Mouse (Mus musculus) liver, embryonic 13.5 days (tissue): ENCODE data around the gene Galns. TPM values are rescaled to one million over a fixed set of nuclear protein-coding genes. Genes with fewer than 3 reads are reported as not detected.
"Not testable (repeated sequence)": the region's sequence is repeated elsewhere in the genome, so short reads cannot be mapped to it uniquely, and the experiment has no call there.

Source experiments
- ATAC-seq: fragments of 200-750 bp; cut with Nextera tagmentation; 2 replicates; pipeline ENCODE4 v1.8.0; 2017; ENCODE audit warnings: low read depth, mild to moderate bottlenecking, moderate number of reproducible peaks, moderate library complexity
- DNase-seq: peaks from one replicate; pipeline ENCODE4 v3.0.0; 2022
- H3K27ac ChIP-seq: fragments of 300-500 bp; sonication (generic); 2 replicates; pipeline ENCODE4 v1.5.1; 2015; ENCODE audit warnings: moderate library complexity, mild to moderate bottlenecking, inconsistent platforms
- H3K27me3 ChIP-seq: fragments of 300-500 bp; sonication (generic); 2 replicates; pipeline ENCODE4 v1.6.1; 2015; ENCODE audit warnings: mild to moderate bottlenecking, inconsistent platforms
- H3K36me3 ChIP-seq: fragments of 300-500 bp; sonication (generic); 2 replicates; pipeline ENCODE4 v1.6.1; 2015; ENCODE audit warnings: mild to moderate bottlenecking, inconsistent platforms
- H3K4me1 ChIP-seq: fragments of 300-500 bp; sonication (generic); replicated peaks from 2 replicates; pipeline ENCODE4 v1.6.1; 2015; ENCODE audit warnings: inconsistent platforms
- H3K4me2 ChIP-seq: fragments of 300-500 bp; sonication (generic); 2 replicates; pipeline ENCODE4 v1.6.1; 2015; ENCODE audit warnings: inconsistent platforms, mild to moderate bottlenecking, moderate library complexity
- H3K4me3 ChIP-seq: fragments of 300-500 bp; sonication (generic); replicated peaks from 2 replicates; pipeline ENCODE4 v1.5.1; 2015; ENCODE audit warnings: mild to moderate bottlenecking, inconsistent platforms
- H3K9ac ChIP-seq: fragments of 300-500 bp; sonication (generic); 2 replicates; pipeline ENCODE4 v1.6.1; 2015; ENCODE audit warnings: mild to moderate bottlenecking, inconsistent platforms
- H3K9me3 ChIP-seq: fragments of 300-500 bp; sonication (generic); replicated peaks from 2 replicates; pipeline ENCODE4 v1.6.1; 2016; ENCODE audit warnings: inconsistent platforms
- WGBS: fragments of 180-500 bp; shearing (Covaris S2); methylation state at CpG from one replicate; pipeline ENCODE4 v1.1.7; 2015; ENCODE audit not compliant: insufficient replicate concordance; 5-methylcytosine and 5-hydroxymethylcytosine counted together
- polyA plus RNA-seq: library from polyadenylated mRNA; unstranded; fragments of >200 nt; fragmentation: Nextera tagmentation; extraction: Ambion mirVana; gene quantifications from 2 replicates; pipeline ENCODE4 v1.2.1, GENCODE M21; 2015

The Galns gene
- polyA plus RNA-seq, 1 experiment from 2014 or later = 4.0 TPM

- no peak for DNase-seq
- ATAC-seq = no peak
- WGBS = 71% methylated on average over 6 of the region's 6 CpGs
Measured at GRCm38 (mm10) chr8:122644175-122644954, 33.1 kb upstream of the Galns start.

GRCm38 (mm10) chr8:122642071-122642470, 30.8 kb upstream of the Galns start:
- no peaks in the 10 kb centered on the region for H3K27me3 ChIP-seq
- no peak overlapping the region for H3K4me2 ChIP-seq
- no peak overlapping the region for H3K27ac ChIP-seq
- no peak overlapping the region for H3K4me3 ChIP-seq
- H3K9ac ChIP-seq = no peak overlapping the region
- peaks cover 28% of the 10 kb centered on the region for H3K4me1 ChIP-seq
- ATAC-seq (no peak), DNase-seq (no peak)
- peaks cover 74% of the 10 kb centered on the region for H3K36me3 ChIP-seq
- WGBS = 77% methylated on average over 9 of the region's 9 CpGs
- H3K9me3 ChIP-seq = no peaks in the 10 kb centered on the region

More at GRCm38 (mm10) chr8:122644175-122644954, 33.1 kb upstream of the Galns start:
- Histone ChIP-seq H3K27me3 (no peaks in the 10 kb centered on the region), H3K9me3 (no peaks in the 10 kb centered on the region), H3K4me2 (no peak overlapping the region), H3K9ac (no peak overlapping the region), H3K4me3 (no peak overlapping the region), H3K4me1 (peaks cover 11% of the 10 kb centered on the region; the same call in 1 of the 2 replicates), H3K27ac (no peak overlapping the region), H3K36me3 (peaks cover 73% of the 10 kb centered on the region)

- Histone ChIP-seq H3K9ac (no peak overlapping the region), H3K4me2 (no peak overlapping the region), H3K4me3 (no peak overlapping the region), H3K27me3 (no peaks in the 10 kb centered on the region), H3K36me3 (peaks cover 74% of the 10 kb centered on the region), H3K9me3 (no peaks in the 10 kb centered on the region), H3K27ac (no peak overlapping the region), H3K4me1 (peaks cover 35% of the 10 kb centered on the region)
- DNase-seq (no peak), ATAC-seq (no peak)
- 94% methylated on average over 15 of the region's 15 CpGs for WGBS
Measured at GRCm38 (mm10) chr8:122641406-122641805, 30.1 kb upstream of the Galns start.

GRCm38 (mm10) chr8:122640825-122641224, 29.6 kb upstream of the Galns start:
- Histone ChIP-seq H3K27ac (no peak overlapping the region), H3K4me2 (no peak overlapping the region), H3K36me3 (peaks cover 71% of the 10 kb centered on the region), H3K4me1 (peaks cover 40% of the 10 kb centered on the region), H3K4me3 (no peak overlapping the region), H3K9ac (no peak overlapping the region), H3K27me3 (no peaks in the 10 kb centered on the region), H3K9me3 (no peaks in the 10 kb centered on the region)
- no peak for ATAC-seq
- WGBS = 83% methylated on average over 4 of the region's 4 CpGs
- no peak for DNase-seq

GRCm38 (mm10) chr8:122639521-122640248, 28.4 kb upstream of the Galns start:
- no peak overlapping the region for H3K4me2 ChIP-seq
- no peak overlapping the region; the same call in 1 of the 2 replicates for H3K27ac ChIP-seq
- 76% methylated on average over 16 of the region's 16 CpGs for WGBS
- no peak overlapping the region for H3K4me3 ChIP-seq
- ATAC-seq (no peak), DNase-seq (no peak)
- H3K9me3 ChIP-seq = no peaks in the 10 kb centered on the region
- no peaks in the 10 kb centered on the region for H3K27me3 ChIP-seq
- peaks cover 51% of the 10 kb centered on the region for H3K4me1 ChIP-seq
- H3K9ac ChIP-seq = no peak overlapping the region
- H3K36me3 ChIP-seq = peaks cover 79% of the 10 kb centered on the region

- ATAC-seq (no peak), DNase-seq (no peak)
- peaks cover 88% of the 10 kb centered on the region for H3K36me3 ChIP-seq
- H3K4me2 ChIP-seq = no peak overlapping the region
- H3K27me3 ChIP-seq = no peaks in the 10 kb centered on the region
- H3K9ac ChIP-seq = no peak overlapping the region
- WGBS = 91% methylated on average over 16 of the region's 16 CpGs
- peaks cover 51% of the 10 kb centered on the region for H3K4me1 ChIP-seq
- H3K9me3 ChIP-seq = no peaks in the 10 kb centered on the region
- no peak overlapping the region for H3K4me3 ChIP-seq
- H3K27ac ChIP-seq = no peak overlapping the region
Measured at GRCm38 (mm10) chr8:122638601-122639000, 27.3 kb upstream of the Galns start.

- Histone ChIP-seq H3K9ac (peak overlapping the region; percentile 49; the same call in 1 of the 2 replicates), H3K36me3 (peaks cover 90% of the 10 kb centered on the region), H3K4me3 (no peak overlapping the region), H3K4me2 (peak overlapping the region; percentile 49; the same call in 1 of the 2 replicates), H3K27ac (peak overlapping the region; percentile 83), H3K9me3 (no peaks in the 10 kb centered on the region), H3K27me3 (no peaks in the 10 kb centered on the region), H3K4me1 (peaks cover 51% of the 10 kb centered on the region)
- DNase-seq (no peak), ATAC-seq (no peak)
- 87% methylated on average over 9 of the region's 9 CpGs for WGBS
Measured at GRCm38 (mm10) chr8:122637230-122637629, 26.0 kb upstream of the Galns start.

- H3K9me3 ChIP-seq = no peaks in the 10 kb centered on the region
- ATAC-seq (no peak), DNase-seq (no peak)
- H3K4me3 ChIP-seq = no peak overlapping the region
- peak overlapping the region; percentile 49; the same call in 1 of the 2 replicates for H3K9ac ChIP-seq
- H3K36me3 ChIP-seq = peaks cover 89% of the 10 kb centered on the region
- peak overlapping the region; percentile 83 for H3K27ac ChIP-seq
- no peaks in the 10 kb centered on the region for H3K27me3 ChIP-seq
- H3K4me2 ChIP-seq = peak overlapping the region; percentile 49
- WGBS = 58% methylated on average over 9 of the region's 9 CpGs
- peaks cover 51% of the 10 kb centered on the region for H3K4me1 ChIP-seq
Measured at GRCm38 (mm10) chr8:122636803-122637175, 25.5 kb upstream of the Galns start.

- peaks cover 51% of the 10 kb centered on the region for H3K4me1 ChIP-seq
- ATAC-seq (peak; percentile 88), DNase-seq (peak; percentile 60)
- H3K9ac ChIP-seq = peak overlapping the region; percentile 49
- no peaks in the 10 kb centered on the region for H3K9me3 ChIP-seq
- H3K4me2 ChIP-seq = peak overlapping the region; percentile 49
- peak overlapping the region; percentile 3; the same call in 1 of the 2 replicates for H3K4me3 ChIP-seq
- peaks cover 84% of the 10 kb centered on the region for H3K36me3 ChIP-seq
- no peaks in the 10 kb centered on the region for H3K27me3 ChIP-seq
- WGBS = 39% methylated on average over 14 of the region's 14 CpGs
- H3K27ac ChIP-seq = peak overlapping the region; percentile 83
Measured at GRCm38 (mm10) chr8:122635878-122636802, 24.9 kb upstream of the Galns start.

GRCm38 (mm10) chr8:122633205-122633604, 21.9 kb upstream of the Galns start:
- no peak for ATAC-seq
- Histone ChIP-seq H3K9ac (no peak overlapping the region), H3K4me3 (no peak overlapping the region), H3K4me2 (no peak overlapping the region), H3K27me3 (0 out of 2 replicates have a peak, but pooled peaks cover 2% of the 10 kb centered on the region), H3K4me1 (peaks cover 33% of the 10 kb centered on the region), H3K9me3 (no peaks in the 10 kb centered on the region), H3K36me3 (peaks cover 80% of the 10 kb centered on the region), H3K27ac (no peak overlapping the region)
- no peak for DNase-seq
- WGBS = 90% methylated on average over 14 of the region's 14 CpGs

GRCm38 (mm10) chr8:122632134-122632533, 20.9 kb upstream of the Galns start:
- not testable (repeated sequence) for H3K27ac ChIP-seq, ATAC-seq, H3K27me3 ChIP-seq, H3K9ac ChIP-seq, H3K4me2 ChIP-seq, DNase-seq, H3K9me3 ChIP-seq, H3K4me3 ChIP-seq
- 64% methylated on average over 3 of the region's 3 CpGs for WGBS
- Histone ChIP-seq H3K4me1 (peaks cover 29% of the 10 kb centered on the region), H3K36me3 (peaks cover 72% of the 10 kb centered on the region)
